Mouse (Mus musculus) natural killer cell, adult 2 months (primary cell): ENCODE data around the gene Olfr521.
"Not testable (repeated sequence)": the region's sequence is repeated elsewhere in the genome, so short reads cannot be mapped to it uniquely, and the experiment has no call there.

Source experiments
- DNase-seq, 2 experiments: peaks; one replicate each; pipeline ENCODE4 v3.0.0; 2022; ENCODE audit warnings: low spot score in 2 of 2

The Olfr521 gene

GRCm38 (mm10) chr7:99763207-99763606, at the start of gene Olfr521:
TSS of gene Olfr521 (plus strand) at chr7:99763507.
- no peak for DNase-seq

DNA sequence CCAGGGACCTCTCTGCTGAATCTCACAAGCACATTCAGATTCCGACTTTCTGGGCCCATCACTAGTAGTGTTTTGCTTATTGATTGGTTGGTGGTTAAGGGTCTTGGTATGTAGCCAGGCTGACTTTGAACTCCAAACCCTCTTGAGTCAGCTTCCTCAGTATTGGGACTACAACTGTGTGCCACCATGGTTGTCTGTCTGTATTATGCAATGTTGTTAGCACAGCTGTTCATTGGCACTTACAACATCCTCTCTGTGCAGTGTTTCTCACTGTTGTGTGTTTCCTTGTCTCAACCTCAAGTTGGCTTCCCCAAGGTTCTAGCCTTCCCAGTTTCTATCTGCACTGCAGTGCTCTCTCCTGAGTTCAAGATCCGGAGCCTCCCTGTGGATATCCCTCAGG, 46.8 kb upstream of the Olfr521 start:
- DNase-seq, result no peak

GRCm38 (mm10) chr7:99729973-99730372, 33.3 kb upstream of the Olfr521 start, which contains the start of gene Olfr520:
TSS of gene Olfr520 (plus strand) at chr7:99730273.
- no peak for DNase-seq

DNA sequence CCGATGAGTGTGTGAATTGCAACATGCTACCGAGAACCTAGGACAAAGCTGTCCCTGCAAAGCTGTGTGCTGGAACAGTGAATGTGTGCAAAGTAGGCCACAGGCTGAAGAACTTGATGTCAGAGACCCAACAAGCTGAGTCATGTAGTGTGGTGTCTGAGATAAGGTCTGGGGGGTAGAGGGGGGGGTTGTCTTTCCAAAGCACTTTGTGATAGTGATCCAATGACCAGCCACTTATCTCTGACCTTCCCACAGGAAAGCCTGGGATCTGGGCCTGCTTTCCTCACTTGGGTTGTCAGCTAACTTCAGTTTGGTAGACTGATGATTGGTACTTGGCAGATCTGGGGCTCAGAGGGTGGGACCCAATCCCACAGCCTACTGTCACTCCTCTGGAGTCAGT, 28.7 kb upstream of the Olfr521 start:
- no peak for DNase-seq

DNA sequence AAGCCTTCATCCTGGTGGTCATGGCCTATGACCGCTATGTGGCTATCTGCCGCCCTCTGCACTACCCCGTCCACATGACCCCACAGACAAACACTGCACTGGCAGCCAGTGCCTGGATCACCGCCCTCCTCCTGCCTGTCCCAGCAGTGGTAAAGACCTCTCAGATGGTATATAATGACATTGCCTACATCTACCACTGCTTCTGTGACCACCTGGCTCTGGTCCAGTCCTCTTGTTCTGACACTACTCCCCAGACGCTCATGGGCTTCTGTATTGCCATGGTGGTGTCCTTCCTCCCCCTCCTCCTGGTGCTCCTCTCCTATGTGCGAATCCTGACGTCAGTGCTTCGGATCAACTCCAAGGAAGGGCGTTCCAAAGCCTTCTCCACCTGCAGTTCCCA, 27.8 kb upstream of the Olfr521 start:
- DNase-seq, result not testable (repeated sequence)

- DNase-seq, result no peak
These were observed 24.0 kb upstream of the Olfr521 start for GRCm38 (mm10) chr7:99739276-99739675.

GRCm38 (mm10) chr7:99781385-99781784, 18.1 kb downstream of the Olfr521 start:
- DNase-seq, result peak; percentile 14 to 21

DNA sequence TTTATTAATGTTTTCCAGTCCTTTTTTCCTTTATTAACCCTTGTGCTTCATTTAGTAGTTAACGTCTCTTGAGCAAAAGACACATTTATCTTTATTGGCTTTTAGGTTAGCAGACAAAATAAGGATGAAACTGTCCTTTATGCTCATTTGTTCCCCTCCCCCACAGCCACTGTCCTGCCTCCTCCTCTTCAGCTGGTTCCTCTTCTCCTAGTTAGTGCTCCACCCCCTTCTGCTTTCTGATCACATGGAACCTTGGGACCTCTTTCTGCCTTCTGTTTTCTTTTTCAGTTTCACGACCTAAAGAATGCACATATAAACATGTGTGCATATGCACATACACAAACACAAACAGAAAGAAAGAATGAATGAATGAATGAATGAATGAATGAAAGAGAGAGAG, 18.6 kb downstream of the Olfr521 start:
- DNase-seq, result peak in 1 of 2 experiments; percentile 12

GRCm38 (mm10) chr7:99783421-99783820, 20.1 kb downstream of the Olfr521 start:
- no peak for DNase-seq

- DNase-seq, result no peak
These were observed 22.2 kb downstream of the Olfr521 start for GRCm38 (mm10) chr7:99785553-99785952.

DNA sequence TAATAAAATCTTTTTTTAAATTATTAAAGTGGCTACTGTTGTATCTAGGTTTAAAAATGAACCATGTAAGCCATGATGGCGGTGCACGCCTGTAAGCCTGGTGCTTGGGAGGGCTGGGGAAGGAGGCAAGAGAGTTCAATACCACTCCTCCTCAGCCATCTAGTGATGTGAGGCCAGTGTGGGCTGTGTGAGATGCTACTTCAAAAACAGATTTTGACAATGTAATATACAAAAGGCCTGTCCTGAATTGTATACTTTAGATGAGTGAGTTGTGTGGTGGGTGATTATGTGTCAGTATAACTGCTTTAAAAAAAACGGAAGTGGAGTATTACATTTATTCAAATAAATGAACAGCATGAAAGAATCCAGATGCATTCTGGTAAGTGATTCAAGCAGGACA, 23.5 kb downstream of the Olfr521 start:
- DNase-seq, result no peak

DNA sequence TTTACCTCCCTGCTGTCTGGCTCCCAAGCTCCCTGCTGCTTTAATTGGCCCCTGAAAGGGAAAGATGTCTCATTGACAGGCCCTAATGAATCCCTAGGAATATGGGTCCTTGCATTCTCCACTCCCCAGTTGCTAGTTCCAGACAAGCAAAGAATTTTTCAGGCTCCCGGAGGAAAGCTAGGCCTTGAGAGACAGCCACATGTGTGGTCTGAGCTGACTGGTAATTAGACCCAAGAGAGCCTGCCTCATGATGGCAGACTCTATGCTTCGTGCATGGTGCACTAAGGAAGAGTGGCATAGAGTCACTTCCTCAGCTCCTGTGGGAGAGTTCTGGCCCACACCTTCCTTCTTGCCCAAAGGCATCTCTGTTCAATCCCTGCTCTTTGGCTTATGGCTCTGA, 24.6 kb downstream of the Olfr521 start:
- DNase-seq, result no peak

GRCm38 (mm10) chr7:99788563-99788962, 25.3 kb downstream of the Olfr521 start:
- DNase-seq, result no peak

DNA sequence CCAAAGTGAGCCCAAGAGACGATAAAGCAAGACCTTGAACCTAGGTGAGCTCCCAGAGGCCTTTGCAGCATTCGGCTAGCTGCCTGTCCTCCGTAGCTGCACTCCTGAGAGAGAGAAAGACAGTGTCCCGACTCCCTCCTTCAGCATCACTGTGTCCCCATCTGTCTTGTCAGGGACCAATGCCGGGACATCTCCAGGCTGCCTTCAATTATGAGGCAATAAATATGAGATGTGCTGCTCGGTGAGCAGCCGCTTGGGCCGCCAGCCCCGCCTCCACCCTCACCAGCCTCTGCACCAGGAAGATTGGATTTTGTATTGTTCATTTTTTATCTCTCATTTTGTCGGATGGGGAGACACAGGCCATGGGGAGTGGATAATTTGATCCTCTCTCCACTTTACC, 27.5 kb downstream of the Olfr521 start:
- DNase-seq, result no peak

- DNase-seq, result peak in 1 of 2 experiments; percentile 12
These were observed 30.8 kb downstream of the Olfr521 start for GRCm38 (mm10) chr7:99794096-99794495.

- DNase-seq, result peak; percentile 33 to 81
These were observed 32.1 kb downstream of the Olfr521 start for GRCm38 (mm10) chr7:99795192-99795981.

GRCm38 (mm10) chr7:99796471-99796870, 33.2 kb downstream of the Olfr521 start:
- DNase-seq, result no peak

- DNase-seq, result no peak
These were observed 34.0 kb downstream of the Olfr521 start for GRCm38 (mm10) chr7:99797261-99797660.

GRCm38 (mm10) chr7:99797911-99798647, 34.8 kb downstream of the Olfr521 start:
- DNase-seq, result peak; percentile 44 to 59

- DNase-seq, result no peak
These were observed 35.8 kb downstream of the Olfr521 start for GRCm38 (mm10) chr7:99799118-99799517.

GRCm38 (mm10) chr7:99803535-99803934, 40.2 kb downstream of the Olfr521 start:
- no peak for DNase-seq

DNA sequence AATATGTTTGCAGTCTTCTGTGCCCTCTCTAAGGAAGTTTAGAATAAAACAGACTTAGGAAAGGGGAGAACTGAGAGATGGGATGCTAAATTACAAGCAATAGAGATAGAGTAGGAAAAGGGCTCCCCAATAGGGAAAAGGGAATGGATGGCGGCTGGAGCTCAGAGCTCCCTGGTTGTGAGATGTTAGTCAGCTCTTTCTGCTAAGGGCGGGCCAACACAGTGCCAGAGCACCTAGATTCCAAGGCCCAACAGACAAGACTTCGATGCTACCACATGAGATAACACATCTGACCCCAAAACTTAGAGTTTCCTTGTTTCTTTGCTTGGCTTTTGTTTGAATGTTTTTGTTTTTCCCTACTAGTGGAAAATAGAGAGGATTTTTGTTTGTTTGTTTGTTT, 40.7 kb downstream of the Olfr521 start:
- not testable (repeated sequence) for DNase-seq

- no peak for DNase-seq
These were observed 42.0 kb downstream of the Olfr521 start for GRCm38 (mm10) chr7:99805340-99805739.
